Mouse (Mus musculus) lung, postnatal 14 days (tissue): ENCODE measurements at regions not wholly inside any gene's neighbourhood (a gene's known extent, or its start where the extent isn't known, plus 50 kb on each side); places are given as distances from the start of the nearest gene placed in this dataset.

ENCODE experiments used
- DNase-seq: peaks from one replicate; pipeline ENCODE4 v3.0.0; 2021

DNA sequence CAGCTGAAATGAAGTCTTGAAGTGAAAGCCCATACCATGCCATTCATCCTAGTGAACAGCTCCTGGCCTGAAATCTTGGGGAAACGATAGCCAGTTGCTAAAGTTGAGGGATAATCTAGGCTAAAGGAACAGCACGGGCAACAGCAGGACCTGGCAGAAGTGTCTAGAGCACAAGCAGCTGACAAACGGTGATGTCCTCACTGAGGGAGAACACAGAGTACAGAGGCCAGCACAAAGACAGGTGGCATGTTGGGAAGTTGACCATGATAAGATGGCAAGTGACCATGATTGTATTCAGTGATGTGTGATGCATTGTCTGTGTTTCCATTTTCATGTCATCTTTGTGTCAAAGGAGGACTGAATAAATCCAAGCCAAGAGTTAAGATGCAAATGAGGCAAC, 212.4 kb upstream of the Ntm start:
- no peak for DNase-seq

- DNase-seq = no peak
These were observed 220.5 kb upstream of the Ntm start for GRCm38 (mm10) chr9:30183409-30183808.

GRCm38 (mm10) chr9:30184996-30185763, 222.2 kb upstream of the Ntm start:
- no peak for DNase-seq

- DNase-seq = no peak
These were observed 223.3 kb upstream of the Ntm start for GRCm38 (mm10) chr9:30186261-30186660.

- no peak for DNase-seq
These were observed 227.1 kb upstream of the Ntm start for GRCm38 (mm10) chr9:30190078-30190477.

- no peak for DNase-seq
These were observed 228.2 kb upstream of the Ntm start for GRCm38 (mm10) chr9:30191119-30191518.

DNA sequence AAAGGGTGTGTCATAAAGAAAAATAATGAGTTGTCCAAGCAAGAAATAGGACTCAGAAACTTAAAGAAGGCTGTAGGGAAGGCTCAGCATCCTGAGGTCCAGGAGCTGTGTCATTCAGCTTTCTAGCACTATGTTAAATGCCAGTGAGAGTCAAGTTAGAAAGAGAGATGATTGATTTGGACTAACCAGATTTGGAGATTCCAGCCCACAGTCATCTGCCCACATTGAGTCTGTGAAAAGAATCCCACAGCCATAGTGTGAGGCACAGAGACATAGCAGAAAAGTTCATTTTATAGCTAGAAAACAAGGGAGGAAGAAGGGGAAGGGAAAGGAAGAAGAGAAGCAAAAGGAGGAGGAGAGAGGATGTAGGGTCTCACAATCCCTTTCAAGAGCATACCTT, 229.0 kb upstream of the Ntm start:
- no peak for DNase-seq

DNA sequence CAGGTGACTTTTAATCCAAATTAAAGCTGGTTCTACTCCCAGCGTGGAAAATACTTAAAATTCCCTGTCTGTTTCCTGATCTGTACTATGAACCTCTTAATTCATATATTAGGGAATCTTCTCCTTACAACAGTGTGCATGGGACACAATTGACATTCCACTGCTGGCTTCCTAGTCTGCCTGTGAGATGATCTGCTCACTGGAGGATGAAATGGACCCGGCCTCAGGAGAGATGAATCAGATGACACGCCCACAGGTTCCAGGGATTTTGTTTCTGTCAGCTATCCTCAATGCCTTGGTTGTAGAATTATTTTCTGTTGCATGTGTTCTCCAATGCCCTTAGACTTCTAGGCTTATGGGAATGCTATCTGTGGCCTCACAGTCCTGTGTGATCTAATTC, 231.9 kb upstream of the Ntm start:
- no peak for DNase-seq

- no peak for DNase-seq
These were observed 224.5 kb upstream of the Snx19 start for GRCm38 (mm10) chr9:30202411-30202810.

GRCm38 (mm10) chr9:30207631-30208030, 219.3 kb upstream of the Snx19 start:
- no peak for DNase-seq

- no peak for DNase-seq
These were observed 217.1 kb upstream of the Snx19 start for GRCm38 (mm10) chr9:30209806-30210205.

DNA sequence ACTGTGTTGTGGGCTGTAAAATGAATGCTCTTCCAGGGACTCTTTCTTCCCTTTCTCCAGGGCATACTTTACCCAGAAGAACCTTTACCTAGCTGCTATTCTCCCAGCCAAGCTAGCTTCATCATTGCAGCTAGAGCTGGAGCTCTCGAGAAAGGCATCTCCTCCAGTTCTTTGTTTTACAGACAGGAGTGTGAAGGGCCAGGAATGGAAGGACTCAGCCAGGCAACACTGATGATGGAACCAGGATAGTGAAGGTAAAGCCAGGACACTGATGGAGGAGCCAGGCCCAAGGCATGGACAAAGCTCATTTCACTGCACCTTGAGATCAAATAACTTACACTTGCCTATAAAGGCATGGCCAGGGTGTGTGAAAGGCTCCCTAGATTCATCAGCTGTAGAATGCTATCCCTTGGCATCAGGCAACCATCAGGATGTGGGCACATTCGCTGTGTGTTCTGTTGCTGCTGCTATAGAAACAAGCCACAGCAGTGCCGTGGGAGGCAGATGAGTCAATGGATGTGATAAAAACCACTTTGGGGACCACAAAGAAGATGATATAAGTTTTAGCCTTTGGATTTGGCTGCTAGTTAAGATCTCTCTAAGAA, 214.3 kb upstream of the Snx19 start:
- DNase-seq = no peak

GRCm38 (mm10) chr9:30234501-30235163, 192.3 kb upstream of the Snx19 start:
- DNase-seq = no peak

DNA sequence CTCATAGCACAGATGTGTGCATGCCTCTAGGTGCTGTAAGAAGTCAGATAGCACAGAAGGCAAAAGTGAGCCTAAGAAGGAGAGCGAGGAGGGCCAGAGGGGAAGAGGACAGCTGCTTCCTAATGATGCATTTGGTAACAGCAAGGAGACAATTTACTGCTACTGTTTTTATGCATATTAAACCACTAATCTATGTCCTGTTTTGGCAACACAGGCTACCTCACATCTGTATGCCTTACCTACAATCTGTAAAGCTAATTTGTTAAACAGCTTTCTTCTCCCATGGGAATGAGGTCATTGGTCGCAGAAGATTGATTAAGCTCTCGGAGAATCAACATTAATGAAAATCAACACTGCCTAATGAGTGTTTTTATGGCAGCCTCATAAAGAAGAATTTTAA, 191.1 kb upstream of the Snx19 start:
- no peak for DNase-seq

- DNase-seq = no peak
These were observed 184.8 kb upstream of the Snx19 start for GRCm38 (mm10) chr9:30242107-30242506.

DNA sequence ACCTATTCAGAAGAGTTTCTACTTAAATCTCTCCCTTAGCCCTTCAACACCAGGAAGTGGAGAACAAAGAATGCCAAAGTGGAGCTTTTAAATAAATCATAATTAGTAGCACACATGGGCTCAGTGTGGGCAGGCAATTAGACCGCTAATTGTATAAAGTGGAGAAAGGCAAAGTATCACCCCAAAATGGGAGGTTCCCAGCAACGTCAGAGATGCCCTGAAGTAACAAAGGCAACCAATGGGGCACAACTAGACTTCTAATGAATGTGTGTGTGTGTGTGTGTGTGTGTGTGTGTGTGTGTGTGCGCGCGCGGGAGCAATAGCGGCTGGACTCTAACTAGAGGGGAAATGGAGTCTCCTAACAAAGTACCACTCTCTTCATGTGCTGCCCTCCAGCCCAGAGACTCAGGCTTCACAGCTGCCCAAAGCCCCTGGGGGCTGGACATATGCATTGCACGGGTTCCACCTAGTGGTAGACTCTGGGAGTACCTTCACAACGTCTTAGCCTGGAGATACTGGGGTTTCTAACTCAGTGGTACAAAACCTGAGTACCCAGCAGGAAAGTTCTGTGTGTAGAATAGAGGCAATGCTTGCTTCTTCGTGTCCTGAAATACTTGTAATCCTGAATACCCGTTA, 162.3 kb upstream of the Snx19 start:
- peak; percentile 67 for DNase-seq

GRCm38 (mm10) chr9:30271081-30271480, 155.8 kb upstream of the Snx19 start:
- no peak for DNase-seq

DNA sequence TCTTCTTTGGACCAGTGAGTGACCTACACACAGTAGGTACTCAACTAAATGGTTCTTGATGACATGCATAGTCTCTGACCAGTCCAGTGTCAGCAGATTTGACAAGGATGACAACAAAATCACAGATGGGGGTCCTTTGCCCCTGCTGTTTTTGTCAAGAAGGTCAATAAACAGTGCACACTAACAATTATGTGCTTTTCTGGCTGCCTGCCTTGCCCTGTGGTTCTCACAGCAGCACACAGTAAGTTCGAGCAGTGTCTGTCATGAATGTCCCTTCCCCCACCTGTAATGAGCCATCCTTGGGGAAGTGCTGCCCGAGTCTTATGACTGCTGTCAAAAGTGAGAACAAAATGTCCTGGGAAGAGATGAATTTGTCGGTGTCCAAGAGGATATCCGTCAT, 153.1 kb upstream of the Snx19 start:
- no peak for DNase-seq

DNA sequence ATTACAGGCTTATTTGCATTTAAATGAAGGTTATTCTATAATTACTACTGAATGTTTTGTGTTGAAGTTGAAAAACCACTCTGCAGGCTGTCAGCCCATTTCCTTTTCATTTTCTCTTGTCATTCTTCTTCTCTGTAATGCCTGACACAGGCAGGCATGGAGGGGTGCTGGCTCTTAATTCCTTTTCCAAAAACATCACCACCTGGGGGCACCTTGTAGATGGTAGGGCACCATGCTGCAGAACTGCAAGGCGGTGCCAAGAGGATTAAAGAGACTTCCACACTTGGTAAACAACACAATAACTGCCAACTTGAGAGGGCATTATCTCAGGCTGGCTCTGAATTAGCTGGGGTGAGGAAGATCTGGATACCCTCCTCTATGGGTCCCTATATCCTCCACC, 148.7 kb upstream of the Snx19 start:
- no peak for DNase-seq

- no peak for DNase-seq
These were observed 143.7 kb upstream of the Snx19 start for GRCm38 (mm10) chr9:30283080-30283770.

DNA sequence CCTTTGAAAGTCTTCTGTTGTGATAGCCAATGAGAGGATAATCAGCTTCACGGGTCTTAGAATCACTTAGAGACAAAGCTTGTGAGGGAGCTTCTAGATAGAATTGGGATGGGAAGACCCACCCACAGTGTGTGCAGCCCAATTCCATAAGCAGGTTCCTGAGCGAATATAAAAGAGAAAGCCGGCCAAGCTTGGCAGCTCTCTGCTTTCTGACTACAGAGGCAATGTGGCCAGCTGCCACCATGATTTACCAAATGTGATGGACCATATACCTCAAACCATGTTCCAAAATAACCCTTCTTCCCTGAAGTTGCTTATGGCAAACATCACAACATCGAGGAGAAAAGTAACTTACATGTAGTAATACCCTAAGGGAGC, 143.1 kb upstream of the Snx19 start:
- DNase-seq = no peak

DNA sequence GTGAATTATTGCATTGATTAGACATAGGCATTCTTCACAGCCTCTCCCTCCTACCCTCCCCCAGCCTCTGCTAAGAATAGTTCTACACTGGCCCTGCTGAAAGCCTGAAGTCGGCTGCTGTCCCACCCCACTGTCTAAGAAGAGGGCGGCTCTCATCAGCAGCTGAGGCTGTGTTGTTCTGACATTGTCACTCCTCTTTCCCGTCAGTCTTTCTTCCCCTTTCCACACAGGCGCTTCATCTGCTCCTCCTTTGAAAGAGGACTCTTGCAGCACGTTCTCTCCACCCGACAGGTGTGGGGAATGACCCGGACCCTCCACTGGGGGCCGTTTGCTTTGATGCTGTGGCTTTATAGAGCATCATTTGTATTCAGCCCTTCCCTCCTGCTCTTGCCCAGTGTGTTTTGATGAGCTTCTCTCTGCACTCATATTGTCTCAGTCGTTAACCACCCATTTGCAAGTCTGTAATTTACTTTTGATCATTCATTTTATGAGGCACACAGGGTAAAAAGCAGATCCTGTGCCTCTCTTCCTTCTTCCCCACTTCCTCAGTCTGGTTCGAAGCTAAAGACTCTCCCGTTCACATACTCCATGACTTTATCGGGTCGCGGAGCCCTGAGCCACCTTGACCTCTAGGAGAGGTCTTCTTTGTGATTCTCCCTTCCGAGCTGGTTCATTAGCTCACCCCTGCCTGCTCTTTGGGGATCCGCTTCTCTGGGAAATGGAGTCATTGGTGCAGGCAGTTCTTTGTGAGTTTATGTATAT, 142.2 kb upstream of the Snx19 start:
- no peak for DNase-seq

- DNase-seq = no peak
These were observed 141.6 kb upstream of the Snx19 start for GRCm38 (mm10) chr9:30285324-30285599.
